Mouse (Mus musculus): ENCODE results near the gene Eomes. TPM values are rescaled to one million over a fixed set of nuclear protein-coding genes. Genes with fewer than 3 reads are reported as not detected.
A peak's percentile ranks its signal among the peaks of the same experiment; 100 is the strongest.

Eomes gene
- total RNA-seq, 1 experiment from 2014 or later = 1.7 TPM

DNA sequence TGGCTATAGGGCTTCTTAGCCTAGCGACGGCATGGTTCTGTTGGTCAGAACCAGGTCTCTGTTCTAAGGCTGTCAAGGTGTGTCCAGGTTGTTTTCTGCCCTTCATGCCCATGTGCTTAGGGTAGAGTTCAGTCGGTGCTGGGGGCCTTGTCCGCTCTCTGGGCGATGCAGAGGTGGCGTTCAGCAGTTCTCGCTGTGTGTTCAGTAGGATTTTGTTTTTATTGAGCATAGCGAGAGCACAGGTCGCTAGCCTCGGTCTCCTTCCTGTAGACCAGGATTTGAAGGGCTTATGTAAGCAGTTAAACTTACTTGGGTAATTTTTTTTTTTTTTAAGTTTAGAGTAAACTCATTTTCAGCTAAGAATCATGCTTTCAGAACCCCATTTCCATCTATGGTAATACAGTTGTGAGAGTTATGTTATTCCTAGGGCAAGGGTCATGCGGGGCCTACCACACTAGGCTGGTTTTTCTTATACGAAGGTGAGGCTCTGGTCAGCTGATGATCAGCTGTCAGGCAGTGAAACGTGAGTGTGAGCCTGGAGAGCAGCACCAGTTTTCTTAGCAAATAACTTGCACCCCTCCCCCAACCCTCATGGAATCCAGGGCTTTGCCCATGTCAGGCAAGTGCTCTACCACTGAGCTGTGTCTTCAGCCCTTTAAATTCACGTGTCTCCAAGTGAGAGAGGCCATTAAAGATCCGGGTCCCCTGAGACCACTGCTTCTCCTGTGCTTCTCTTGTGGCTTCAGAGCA, 33.1 kb downstream of the Eomes start:
- no peak for ATAC-seq (ENCODE audit: extremely low read depth, insufficient number of reproducible peaks, low FRiP score, poor library complexity, severe bottlenecking)

DNA sequence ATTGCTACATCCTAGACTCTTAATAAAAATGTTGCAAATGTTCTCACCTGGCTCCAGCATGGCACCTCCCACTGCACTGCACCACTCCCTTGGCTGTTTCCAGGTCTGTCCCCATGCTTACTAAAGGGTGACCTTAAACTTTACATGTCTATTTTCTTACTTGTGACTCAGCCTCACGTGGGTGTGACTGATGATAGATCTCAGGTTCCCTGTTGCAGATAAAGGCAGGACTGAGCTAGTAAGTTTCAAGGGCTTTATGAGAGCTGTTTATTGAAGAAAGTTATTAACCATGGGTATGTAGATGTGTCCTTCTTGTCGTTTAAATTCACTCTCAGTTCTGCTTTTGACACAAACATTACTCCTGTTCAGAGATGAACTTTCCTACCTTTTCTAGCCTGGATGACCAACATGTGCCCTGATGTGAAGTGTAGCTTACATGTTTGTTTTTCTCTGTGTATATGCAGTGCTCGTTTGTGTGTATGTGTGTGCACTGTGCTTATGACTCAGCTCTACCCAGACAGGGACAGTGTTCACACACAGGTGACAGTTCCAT, 34.7 kb downstream of the Eomes start:
- ATAC-seq (ENCODE audit: extremely low read depth, insufficient number of reproducible peaks, low FRiP score, poor library complexity, severe bottlenecking) = 0 out of 2 replicates have a peak, but pooled peaks have one; percentile 9

DNA sequence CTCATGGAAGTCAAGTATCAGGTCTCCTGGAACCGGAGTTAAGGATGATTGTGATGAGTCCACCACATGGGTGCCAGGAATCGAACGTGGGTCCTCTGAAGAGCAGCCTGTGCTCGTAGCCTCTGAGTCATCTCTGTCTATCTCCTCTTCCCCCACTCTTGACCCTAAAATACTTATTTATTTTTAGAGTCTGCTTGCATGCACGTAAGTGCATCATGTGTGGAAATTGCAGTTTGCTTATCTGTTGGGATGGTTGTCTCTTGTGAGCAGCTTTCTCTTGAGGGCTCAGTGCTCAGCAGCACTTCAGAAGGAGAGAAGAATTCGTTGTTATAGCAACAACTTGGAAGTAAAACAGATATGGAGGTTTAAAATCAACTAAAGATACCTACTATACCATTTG, 37.5 kb downstream of the Eomes start:
- ATAC-seq (ENCODE audit: extremely low read depth, insufficient number of reproducible peaks, low FRiP score, poor library complexity, severe bottlenecking) = no peak

DNA sequence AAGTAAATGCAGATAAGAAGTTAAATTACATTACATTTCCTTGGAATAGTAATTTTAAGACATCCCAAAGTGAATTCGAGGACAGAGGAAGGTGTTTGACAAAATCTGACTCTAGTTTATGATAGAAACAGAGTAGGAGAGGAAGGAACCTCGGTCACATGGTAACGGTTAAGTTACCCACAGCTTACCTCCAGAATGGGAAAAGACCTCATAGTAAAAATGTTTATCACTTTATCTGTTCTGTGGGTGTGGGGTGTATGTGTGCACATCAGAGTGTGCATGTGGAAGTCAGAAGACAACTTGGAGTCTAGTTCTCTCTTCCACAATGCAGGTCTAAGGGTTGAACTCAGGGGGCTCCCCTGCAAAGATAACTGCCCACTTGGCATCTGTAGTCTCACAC, 38.1 kb downstream of the Eomes start:
- no peak for ATAC-seq (ENCODE audit: extremely low read depth, insufficient number of reproducible peaks, low FRiP score, poor library complexity, severe bottlenecking)

DNA sequence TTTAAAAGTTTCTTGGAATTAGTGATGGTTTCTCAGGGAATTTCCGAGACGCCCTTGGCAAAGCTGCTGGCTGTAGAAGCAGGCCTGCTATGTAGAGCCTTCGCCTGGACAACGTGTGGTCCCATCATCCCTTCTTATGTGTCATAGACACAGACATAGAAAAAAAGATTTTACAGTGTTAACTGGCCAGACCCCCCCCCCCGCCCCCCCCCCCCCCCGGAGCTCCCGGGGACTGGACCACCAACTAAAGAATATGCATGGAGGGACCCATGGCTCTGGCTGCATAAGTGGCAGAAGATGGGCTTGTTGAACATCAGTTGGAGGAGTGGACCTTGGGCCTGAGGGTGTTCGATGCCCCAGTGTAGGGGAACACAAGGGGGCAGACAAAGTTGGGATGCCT, 39.6 kb downstream of the Eomes start:
- ATAC-seq (ENCODE audit: extremely low read depth, insufficient number of reproducible peaks, low FRiP score, poor library complexity, severe bottlenecking) = no peak

DNA sequence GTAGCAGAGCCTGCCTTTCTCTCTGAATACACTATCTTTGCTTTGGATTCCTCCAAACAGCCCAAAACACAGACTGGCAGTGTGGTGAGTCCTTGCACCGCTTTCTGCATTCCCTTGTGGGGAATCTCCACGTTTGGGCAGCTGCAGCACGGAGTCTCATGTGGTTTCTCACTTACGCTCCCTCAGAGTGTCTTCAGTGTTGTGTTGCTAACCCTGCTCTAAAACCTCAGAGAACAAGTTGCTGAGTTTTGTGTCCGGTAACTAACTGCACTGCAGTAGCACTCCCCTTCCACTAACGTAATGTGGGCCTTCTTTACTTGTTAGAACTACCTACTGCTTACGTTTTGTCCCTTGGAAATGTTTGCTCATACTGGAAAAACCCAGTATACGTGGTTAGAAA, 41.1 kb downstream of the Eomes start:
- ATAC-seq (ENCODE audit: extremely low read depth, insufficient number of reproducible peaks, low FRiP score, poor library complexity, severe bottlenecking) = no peak

DNA sequence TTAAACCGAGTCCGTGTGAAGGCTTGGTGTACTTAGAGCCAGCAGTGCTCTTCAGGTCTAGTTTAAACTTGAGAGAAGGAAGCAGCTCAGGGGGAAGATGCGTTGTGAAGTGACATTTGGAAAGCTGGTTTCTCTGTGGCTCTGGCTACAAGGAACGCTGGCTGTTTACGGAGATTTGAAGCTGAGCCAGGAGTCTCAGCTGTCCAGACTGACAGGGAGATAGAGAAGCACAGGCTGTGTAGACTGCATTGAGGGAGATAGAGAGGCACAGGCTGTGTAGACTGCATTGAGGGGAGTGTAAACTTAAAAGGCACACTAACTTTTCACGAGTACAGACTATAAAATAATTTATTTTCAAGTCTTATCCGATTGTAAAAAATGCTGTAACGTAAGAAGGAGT, 42.0 kb downstream of the Eomes start:
- no peak for ATAC-seq (ENCODE audit: extremely low read depth, insufficient number of reproducible peaks, low FRiP score, poor library complexity, severe bottlenecking)

DNA sequence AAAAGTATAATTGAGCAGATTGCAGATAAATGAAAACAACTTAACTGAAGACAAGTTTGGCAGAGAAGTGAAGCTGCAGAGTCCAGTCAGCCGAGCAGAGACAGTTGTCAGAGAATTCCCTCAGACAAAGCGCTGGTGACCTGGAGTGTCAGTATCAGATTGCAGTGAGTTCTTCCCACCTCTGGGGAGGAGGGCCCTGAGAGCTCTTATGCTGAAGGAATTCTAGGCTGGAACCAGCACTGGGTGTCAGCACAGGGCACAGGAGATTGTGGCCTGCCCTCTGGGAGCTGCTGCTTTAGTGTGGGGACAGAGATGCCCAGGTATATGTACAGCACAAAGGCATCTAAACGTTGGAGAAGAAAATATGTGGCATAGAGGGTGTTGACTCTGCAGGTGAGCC, 42.8 kb downstream of the Eomes start:
- no peak for ATAC-seq (ENCODE audit: extremely low read depth, insufficient number of reproducible peaks, low FRiP score, poor library complexity, severe bottlenecking)

DNA sequence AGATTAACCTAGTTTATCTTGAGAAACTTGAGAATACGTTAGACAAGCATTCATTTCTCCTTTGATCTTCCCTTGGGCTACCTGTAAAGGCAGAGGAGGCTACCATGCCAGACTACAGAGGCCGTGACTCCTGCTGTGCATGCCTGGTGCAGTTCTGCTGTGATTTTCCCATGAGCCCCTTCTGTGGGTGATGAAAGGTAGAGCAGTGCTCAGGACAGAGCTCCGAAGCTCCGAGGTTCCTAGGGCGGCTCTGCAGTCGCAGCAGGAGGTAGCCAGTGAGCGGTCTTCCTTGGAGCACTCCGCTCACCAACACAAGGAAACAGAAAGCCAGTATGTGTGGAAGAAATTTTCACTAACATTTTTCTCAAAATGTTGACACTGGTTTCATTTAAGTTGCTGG, 43.6 kb downstream of the Eomes start:
- no peak for ATAC-seq (ENCODE audit: extremely low read depth, insufficient number of reproducible peaks, low FRiP score, poor library complexity, severe bottlenecking)

DNA sequence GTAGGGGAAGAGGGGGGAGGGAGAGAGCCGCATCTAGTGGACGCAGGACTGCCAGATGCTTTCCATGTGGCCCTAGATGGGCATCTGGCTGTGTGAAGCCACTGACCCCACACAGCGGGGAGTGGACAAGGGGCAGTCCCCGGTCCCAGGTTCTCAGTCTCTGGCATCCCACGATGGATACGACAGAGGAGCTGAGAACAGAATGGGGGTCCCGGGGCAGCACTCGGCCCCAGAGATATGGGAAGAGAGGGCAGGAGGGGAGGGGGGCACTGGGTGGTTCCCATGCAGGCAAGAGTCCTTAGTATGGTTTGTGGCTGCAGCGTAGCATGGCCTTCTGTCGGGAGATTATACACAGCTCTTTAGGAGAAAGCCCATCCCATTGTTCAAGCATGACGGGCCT, 45.7 kb downstream of the Eomes start:
- ATAC-seq (ENCODE audit: extremely low read depth, insufficient number of reproducible peaks, low FRiP score, poor library complexity, severe bottlenecking) = no peak

DNA sequence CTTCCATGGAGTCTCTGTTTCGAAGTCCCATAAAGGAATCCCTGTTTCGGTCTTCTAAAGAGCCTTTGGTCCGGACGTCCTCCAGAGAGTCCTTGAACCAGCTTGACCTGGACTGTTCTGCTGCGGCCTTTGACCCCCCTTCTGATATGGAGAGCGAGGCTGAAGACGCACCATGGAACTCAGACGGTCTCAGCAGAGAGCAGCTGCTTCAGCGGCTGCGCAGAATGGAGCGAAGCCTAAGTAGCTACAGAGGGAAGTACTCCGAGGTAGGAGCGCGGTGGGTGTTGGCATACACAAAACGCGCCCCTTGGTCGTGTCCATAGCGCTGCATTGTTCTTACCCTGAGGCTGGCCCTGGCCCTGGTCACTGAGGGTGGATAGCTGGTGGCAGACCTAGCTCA, 49.0 kb downstream of the Eomes start:
- ATAC-seq (ENCODE audit: extremely low read depth, insufficient number of reproducible peaks, low FRiP score, poor library complexity, severe bottlenecking) = no peak

DNA sequence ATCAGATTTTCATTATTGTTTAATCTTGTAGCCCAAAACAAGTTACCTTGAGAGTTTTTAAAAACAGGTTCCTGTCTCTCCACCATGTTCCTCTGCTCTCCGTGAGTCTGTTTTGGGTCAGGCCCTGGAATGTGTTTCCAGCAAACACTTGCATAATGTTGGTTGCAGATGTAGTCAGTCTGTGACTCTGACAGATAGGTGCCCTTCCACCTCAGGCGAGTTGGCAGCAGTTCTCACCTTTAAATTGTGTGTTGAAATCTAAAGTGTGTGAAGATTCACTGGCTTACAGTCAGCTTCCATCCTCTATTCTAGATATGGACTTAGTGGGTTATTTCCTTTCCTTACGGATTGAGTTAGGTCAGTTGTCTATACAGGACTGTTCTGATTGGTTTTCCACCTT, 51.8 kb downstream of the Eomes start:
- no peak for ATAC-seq (ENCODE audit: extremely low read depth, insufficient number of reproducible peaks, low FRiP score, poor library complexity, severe bottlenecking)

DNA sequence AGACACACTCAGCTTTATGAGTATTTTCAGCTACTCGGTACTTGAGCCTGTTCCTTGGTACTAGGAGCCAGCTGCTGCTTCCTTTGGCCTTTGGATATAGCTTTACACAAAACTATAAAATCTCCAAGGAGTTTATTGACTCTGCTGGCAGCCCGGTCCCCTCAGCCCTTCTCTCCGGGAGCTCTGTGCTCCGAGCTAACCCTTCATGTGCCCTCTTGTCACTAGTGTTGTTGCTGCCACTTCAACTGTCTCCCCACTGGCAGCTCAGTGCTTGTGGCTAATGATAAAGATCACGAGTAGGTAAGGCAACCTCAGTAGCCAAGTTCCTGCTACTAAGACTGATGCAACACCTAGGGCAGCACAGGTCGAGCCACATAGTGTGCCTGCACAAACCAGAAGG, 52.7 kb downstream of the Eomes start:
- ATAC-seq (ENCODE audit: extremely low read depth, insufficient number of reproducible peaks, low FRiP score, poor library complexity, severe bottlenecking) = no peak

DNA sequence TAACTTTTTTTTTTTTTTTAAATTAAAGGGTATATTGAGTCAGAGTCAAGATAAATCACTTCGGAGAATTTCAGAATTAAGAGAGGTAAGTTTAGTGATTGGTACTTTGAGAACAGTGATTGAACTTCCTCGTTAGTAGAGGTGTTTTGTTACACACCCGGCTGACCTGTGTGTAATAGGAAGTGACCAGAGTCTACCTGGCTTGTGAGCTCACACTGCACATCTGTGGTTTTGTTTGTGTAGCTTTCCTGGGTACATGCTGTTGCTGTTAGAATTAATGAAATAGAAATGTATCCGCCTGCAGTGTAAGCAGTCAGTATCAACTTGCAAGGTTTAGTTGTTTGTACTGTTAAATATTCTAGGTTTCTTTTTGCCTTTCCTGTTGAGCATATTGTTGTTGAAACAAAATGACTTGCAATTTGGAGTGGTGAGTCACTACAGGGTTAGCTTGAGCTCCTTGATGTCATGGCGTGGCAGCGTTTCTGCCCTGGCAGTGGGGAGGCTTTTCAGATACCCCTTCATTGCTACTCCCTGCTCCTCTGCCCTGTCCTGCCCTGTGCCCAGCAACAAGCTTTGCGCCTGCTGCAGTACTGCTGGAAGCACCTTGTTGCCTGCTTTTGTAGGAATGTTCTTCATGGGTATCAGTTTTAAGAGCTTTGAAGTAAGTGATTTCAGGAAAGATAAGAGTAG, 54.6 kb downstream of the Eomes start:
- ATAC-seq (ENCODE audit: extremely low read depth, insufficient number of reproducible peaks, low FRiP score, poor library complexity, severe bottlenecking) = no peak

Other genes with a start within 250 kb of the Eomes start
- 120 and 135 TPM in 2 replicates for gene Golga4, start 28.1 kb downstream of the Eomes start, total RNA-seq (2017)
- gene Itga9, start 128.5 kb downstream of the Eomes start, total RNA-seq (2017) = 0.81 and 0.86 TPM in 2 replicates